25 mouse cellular contexts compared by ENCODE assay signal in genomic region chr9:110887388-110888303, GRCm38 (mm10). TPM values are rescaled to one million over a fixed set of nuclear protein-coding genes. Genes with fewer than 3 reads are reported as not detected.
DNase-seq lines count a peak whose midpoint lies in the region; ATAC-seq and TF ChIP-seq lines count a peak whose summit lies in the region.
"Had no signal": no experiment of that assay in that cellular context is flagged by ENCODE, and none has a peak within 500 bp of the region (broad histone marks: within the 10 kb centered on the region; RNA-seq: fewer than 3 reads in every experiment).

No protein-coding gene starts in this region.

- in situ Hi-C loops in ES-E14 (cut with MboI; ENCODE audit: low sequenced_read_pairs in 2 of 2, unreplicated experiment in 2 of 2): no loop called here

- peaks cover 2 to 26% of the 10 kb centered on the region in 2 experiments; a peak in 2 of 4 replicates for H3K4me1 ChIP-seq in ES-E14 (ENCODE audit: control insufficient read depth in 2 of 2, insufficient read depth in 2 of 2, low read length in 2 of 2, poor library complexity in 1 of 2)
- peaks cover 34% of the 10 kb centered on the region for H3K4me1 ChIP-seq in limb, embryonic 10.5 days
- H3K4me1 ChIP-seq: hindbrain, embryonic 15.5 days; limb, embryonic 13.5 days had no signal

- H3K9ac ChIP-seq in ES-E14 (ENCODE audit: insufficient read depth, low read depth, low read length, poor library complexity, severe bottlenecking): no peak overlapping the region
- H3K9ac ChIP-seq: forebrain, postnatal 0 days; hindbrain, embryonic 15.5 days; limb, embryonic 13.5 days; liver, embryonic 15.5 days; midbrain, embryonic 12.5 days had no signal

- peak overlapping the region; percentile 41; the same call in 1 of the 2 replicates for H3K27ac ChIP-seq in ES-E14 (ENCODE audit: insufficient read depth, low read depth, low read length, poor library complexity, severe bottlenecking)
- peak overlapping the region; percentile 26; the same call in 1 of the 2 replicates for H3K27ac ChIP-seq in limb, embryonic 10.5 days
- H3K27ac ChIP-seq: hindbrain, embryonic 15.5 days; limb, embryonic 13.5 days; liver, embryonic 15.5 days; midbrain, embryonic 12.5 days had no signal

- H3K27me3 ChIP-seq in limb, embryonic 10.5 days (ENCODE audit: low read depth, poor library complexity, severe bottlenecking): peaks cover 20% of the 10 kb centered on the region
- H3K27me3 ChIP-seq: hindbrain, embryonic 15.5 days; limb, embryonic 13.5 days; liver, embryonic 15.5 days had no signal

- H3K4me3 ChIP-seq in ES-E14 (ENCODE audit: insufficient read depth in 1 of 2, low read depth in 1 of 2, low read length in 2 of 2, poor library complexity in 1 of 2, severe bottlenecking in 1 of 2): peak overlapping the region in 1 of 2 experiments; percentile 1; a peak in 1 of 4 replicates
- H3K4me3 ChIP-seq in limb, embryonic 10.5 days: no peak overlapping the region
- H3K4me3 ChIP-seq: erythroblast, embryonic 14.5 days; hindbrain, embryonic 15.5 days; limb, embryonic 13.5 days; liver, embryonic 15.5 days; midbrain, embryonic 12.5 days had no signal

- peaks cover 19% of the 10 kb centered on the region; the same call in 1 of the 2 replicates for H3K36me3 ChIP-seq in ES-E14 (ENCODE audit: control insufficient read depth, insufficient read depth, low read length, poor library complexity, severe bottlenecking)
- H3K36me3 ChIP-seq in limb, embryonic 10.5 days: no peaks in the 10 kb centered on the region
- H3K36me3 ChIP-seq: hindbrain, embryonic 15.5 days; limb, embryonic 13.5 days; liver, embryonic 15.5 days; midbrain, embryonic 12.5 days had no signal

- WGBS in limb, embryonic 10.5 days: 69% methylated on average over 9 of the region's 9 CpGs

- DNase-seq in CD4-positive, CD25-positive, alpha-beta regulatory T cell, adult 2 months (ENCODE audit: low read depth, low spot score): peak; percentile 41
- DNase-seq in ES-E14 (ENCODE audit: low read depth, low spot score): no peak
- DNase-seq in limb, embryonic 10.5 days (ENCODE audit: low spot score): no peak
- DNase-seq in thymus, postnatal 10 days (ENCODE audit: low spot score in 2 of 2): peak; percentile 58 to 67
- no peak for DNase-seq in lung, postnatal 25 days (ENCODE audit: low spot score)
- DNase-seq in ovary, postnatal 14 days (ENCODE audit: low spot score): no peak
- DNase-seq in urinary bladder, postnatal 10 days (ENCODE audit: low spot score): no peak
- DNase-seq: adrenal gland, adult 2 months; cerebellum, adult 9-11 months; forebrain, postnatal 0 days; heart, postnatal 10 days; kidney, adult 18-20 months; kidney, postnatal 4 days; lung, postnatal 10 days; right cerebral cortex, postnatal 25 days had no signal

- no peak for ATAC-seq in CD4-positive, CD25-positive, alpha-beta regulatory T cell, adult 4 months
- ATAC-seq: forebrain, postnatal 0 days had no signal

- no peaks in the 10 kb centered on the region for H3K9me3 ChIP-seq in ES-E14 (ENCODE audit: control insufficient read depth, insufficient read depth, low read depth, low read length)
- H3K9me3 ChIP-seq in limb, embryonic 10.5 days (replicated peaks): no peaks in the 10 kb centered on the region
- H3K9me3 ChIP-seq: hindbrain, embryonic 15.5 days; limb, embryonic 13.5 days; liver, embryonic 15.5 days; midbrain, embryonic 12.5 days had no signal

TF ChIP-seq in ES-E14, 5 proteins besides CTCF, POLR2A, EP300 and RAD21:
- TF ChIP-seq MAFK (IDR thresholded peaks at IDR 0.05; ENCODE audit: insufficient read depth, low read depth, low read length) (no peak), ZC3H11A (IDR thresholded peaks at IDR 0.05; ENCODE audit: borderline replicate concordance, low read depth, low read length) (no peak), ZNF384 (IDR thresholded peaks at IDR 0.05; ENCODE audit: low read depth, low read length) (no peak)

RNA-seq across cellular contexts. Expression of gene Tmie, which starts 7.7 kb away (rescaled TPM):
- polyA plus RNA-seq in CD4-positive, CD25-positive, alpha-beta regulatory T cell, adult 4 months (2017; shearing (Covaris generic)): 1 to 10 TPM; 2.5 to 3.5 TPM
- total RNA-seq in ES-E14 (2012; rRNA removed): 0.67 and 0.79 TPM in 2 replicates
- polyA plus RNA-seq in limb, embryonic 10.5 days (2016; fragmentation: Nextera tagmentation; extraction: Ambion mirVana): 0.09 TPM in 1 of 2 replicates, not detected in the other
- polyA plus RNA-seq: erythroblast, embryonic 14.5 days had no signal

RNA-seq across cellular contexts. Expression of gene Als2cl, which starts 8.0 kb away (rescaled TPM):
- 10 to 100 TPM; 17.4 to 29.4 TPM for polyA plus RNA-seq in CD4-positive, CD25-positive, alpha-beta regulatory T cell, adult 4 months (2017; shearing (Covaris generic))
- 13.0 and 35.0 TPM in 2 replicates for total RNA-seq in ES-E14 (2012; rRNA removed)
- 1.8 and 1.9 TPM in 2 replicates for polyA plus RNA-seq in limb, embryonic 10.5 days (2016; fragmentation: Nextera tagmentation; extraction: Ambion mirVana)

RNA-seq across cellular contexts. Expression of gene Fam240a, which starts 29.0 kb away (rescaled TPM):
- under 1 TPM in 1 of 2 experiments, not detected in 1; 0.69 TPM for polyA plus RNA-seq in CD4-positive, CD25-positive, alpha-beta regulatory T cell, adult 4 months (2017; shearing (Covaris generic))
- total RNA-seq in ES-E14 (2012; rRNA removed): 1.0 TPM in 1 of 2 replicates, not detected in the other
- not detected in 2 replicates for polyA plus RNA-seq in limb, embryonic 10.5 days (2016; fragmentation: Nextera tagmentation; extraction: Ambion mirVana)
- total RNA-seq: adrenal gland, adult 2 months; forebrain, postnatal 0 days; heart, adult 8-10 months; heart, postnatal 10 days; layer of hippocampus, postnatal 25 days had no signal
- polyA plus RNA-seq: adrenal gland, adult 2 months; erythroblast, embryonic 14.5 days; hindbrain, embryonic 15.5 days; limb, embryonic 13.5 days; liver, embryonic 15.5 days; midbrain, embryonic 12.5 days; neural tube, embryonic 11.5 days had no signal

RNA-seq across cellular contexts. Expression of gene Prss50, which starts 29.9 kb away (rescaled TPM):
- polyA plus RNA-seq in CD4-positive, CD25-positive, alpha-beta regulatory T cell, adult 4 months (2017; shearing (Covaris generic)): not detected
- total RNA-seq in ES-E14 (2012; rRNA removed): 50.2 and 69.3 TPM in 2 replicates
- 0.69 and 0.83 TPM in 2 replicates for polyA plus RNA-seq in limb, embryonic 10.5 days (2016; fragmentation: Nextera tagmentation; extraction: Ambion mirVana)
- total RNA-seq: adrenal gland, adult 2 months; gastrocnemius, adult 8-10 months; heart, adult 8-10 months; heart, postnatal 10 days had no signal
- polyA plus RNA-seq: adrenal gland, adult 2 months; midbrain, embryonic 12.5 days; neural tube, embryonic 11.5 days had no signal

RNA-seq across cellular contexts. Expression of gene Prss46, which starts 43.3 kb away (rescaled TPM):
- not detected for polyA plus RNA-seq in CD4-positive, CD25-positive, alpha-beta regulatory T cell, adult 4 months (2017; shearing (Covaris generic))
- 0.63 and 2.8 TPM in 2 replicates for total RNA-seq in ES-E14 (2012; rRNA removed)
- not detected in 2 replicates for polyA plus RNA-seq in limb, embryonic 10.5 days (2016; fragmentation: Nextera tagmentation; extraction: Ambion mirVana)
- total RNA-seq: adrenal gland, adult 2 months; forebrain, postnatal 0 days; gastrocnemius, adult 8-10 months; heart, adult 8-10 months; heart, postnatal 10 days had no signal
- polyA plus RNA-seq: adrenal gland, adult 2 months; erythroblast, embryonic 14.5 days; hindbrain, embryonic 15.5 days; limb, embryonic 13.5 days; liver, embryonic 15.5 days; midbrain, embryonic 12.5 days; neural tube, embryonic 11.5 days had no signal

Comparison
In these comparisons a context has a peak if more than half of its experiments do, and no peak if none do; other contexts are left out.
1. DNase-seq: peak in CD4-positive, CD25-positive, alpha-beta regulatory T cell, adult 2 months (single experiment) and thymus, postnatal 10 days (2 of 2); none in ES-E14 (single experiment), limb, embryonic 10.5 days (single experiment), lung, postnatal 25 days (single experiment), ovary, postnatal 14 days (single experiment) and urinary bladder, postnatal 10 days (single experiment).